Mouse (Mus musculus) brain, embryonic 14.5 days (tissue): Measurements from ENCODE around the gene Slmap.

Experiments used
- CTCF ChIP-seq: fragments of 200-500 bp; IDR thresholded peaks from 2 replicates; pipeline ENCODE4 v1.5.1; 2012; ENCODE audit warnings: inconsistent platforms, mild to moderate bottlenecking, moderate library complexity, borderline replicate concordance; ENCODE audit not compliant: insufficient read depth, insufficient read length; ENCODE audit errors: extremely low read depth
- POLR2A ChIP-seq: fragments of 200-500 bp; IDR thresholded peaks from 2 replicates; pipeline ENCODE4 v1.6.1; 2012; ENCODE audit warnings: mild to moderate bottlenecking, inconsistent platforms, borderline replicate concordance; ENCODE audit not compliant: poor library complexity, insufficient read depth, insufficient read length, severe bottlenecking; ENCODE audit errors: extremely low read depth

- TF ChIP-seq CTCF (no peak), POLR2A (no peak)
Measured at GRCm38 (mm10) chr14:26552853-26553252, 18.1 kb upstream of the Slmap start.
